Mouse (Mus musculus) monocyte, adult 5-6 weeks (primary cell): ENCODE results near the gene Grip1. TPM values are rescaled to one million over a fixed set of nuclear protein-coding genes. Genes with fewer than 3 reads are reported as not detected.

Experiments
- ATAC-seq: fragments of 153-309, 156-312 bp; replicated peaks from 2 replicates; pipeline ENCODE4 v1.8.0; 2017; ENCODE audit warnings: mild to moderate bottlenecking; ENCODE audit not compliant: low TSS enrichment, insufficient number of reproducible peaks, severe bottlenecking, poor library complexity, low FRiP score
- total RNA-seq: library from RNA; stranded (forward); fragments of 200-1000, 200-491, 200-594 nt; gene quantifications from 3 replicates; pipeline ENCODE4 v1.2.3, GENCODE M21; 2017

Gene Grip1
- total RNA-seq, 1 experiment from 2014 or later, result not detected

DNA sequence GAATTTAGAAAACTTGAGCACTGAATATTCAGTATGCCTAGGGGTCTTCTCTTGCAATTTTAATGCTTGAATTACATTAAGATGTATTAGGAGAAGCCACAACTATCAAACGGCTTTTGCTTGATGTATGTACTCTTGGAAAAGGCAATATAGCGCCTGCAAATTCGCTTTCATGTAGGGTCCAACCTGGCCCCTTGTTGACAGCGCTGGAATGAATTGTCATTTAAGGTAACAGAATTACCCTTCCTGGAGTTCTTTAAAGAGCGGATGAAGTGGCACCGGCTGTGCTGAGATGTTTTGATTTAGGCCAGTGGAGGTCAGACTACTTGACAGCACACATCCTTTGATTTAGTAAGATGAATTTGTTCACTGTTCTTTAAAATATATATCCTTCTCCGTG lies 90.1 kb downstream of the Grip1 start:
- no peak for ATAC-seq

DNA sequence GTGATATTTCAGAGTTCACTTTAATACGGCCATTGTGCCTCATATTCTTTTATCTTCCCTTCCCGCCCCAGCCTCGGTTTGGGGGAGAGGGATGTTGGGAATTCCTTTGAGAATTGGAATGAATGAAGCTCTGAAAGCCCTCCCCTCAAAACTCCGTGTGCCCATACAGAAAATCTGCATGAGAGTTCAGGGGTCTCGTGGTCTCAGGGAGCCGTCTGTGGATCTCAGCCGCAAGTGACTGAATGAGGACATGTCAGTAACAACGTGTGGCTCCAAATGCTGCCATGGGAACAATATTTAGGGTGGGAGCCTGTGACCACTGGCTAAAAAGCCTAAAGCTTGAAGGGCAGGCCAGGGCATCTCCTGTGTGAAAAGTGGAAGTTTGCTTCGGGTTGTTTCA lies 91.1 kb downstream of the Grip1 start:
- no peak for ATAC-seq

DNA sequence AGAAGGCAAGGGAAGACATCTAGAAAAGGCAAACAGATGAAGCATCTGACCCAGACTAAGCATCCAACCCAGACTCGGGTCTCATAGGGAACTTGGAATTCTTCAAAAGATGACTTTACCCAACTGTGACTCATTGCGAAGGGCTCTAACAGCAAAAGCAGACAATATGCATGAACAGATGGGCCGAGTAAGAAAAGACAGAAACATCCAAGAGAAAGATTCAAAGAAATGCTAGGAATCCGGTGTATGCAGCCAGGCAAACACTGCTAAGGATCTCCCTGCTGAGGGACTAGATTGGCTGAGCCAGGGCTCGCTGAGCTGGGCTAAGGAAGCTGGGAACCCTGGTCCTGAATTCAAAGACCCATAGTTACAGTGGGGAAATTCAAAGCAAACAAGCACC lies 94.2 kb downstream of the Grip1 start:
- no peak for ATAC-seq

DNA sequence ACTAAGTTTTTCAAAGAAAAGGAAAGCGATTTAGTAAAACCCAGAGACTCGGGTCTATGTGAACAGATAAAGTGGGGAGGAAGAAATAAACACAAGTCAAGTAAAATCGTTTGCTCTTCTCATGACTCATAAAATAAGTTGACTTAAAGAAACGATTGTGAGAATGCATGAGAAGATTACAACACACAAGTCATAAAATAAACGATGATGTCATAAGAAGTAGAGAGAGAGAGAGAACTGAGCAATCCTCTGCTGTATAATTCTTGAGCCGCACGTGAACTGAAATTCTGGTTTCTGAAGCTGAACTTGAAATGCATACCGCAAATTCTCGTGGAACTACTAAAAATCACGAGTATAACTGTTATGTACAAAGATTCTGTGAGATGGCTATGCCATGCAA lies 95.1 kb downstream of the Grip1 start:
- ATAC-seq, result no peak

DNA sequence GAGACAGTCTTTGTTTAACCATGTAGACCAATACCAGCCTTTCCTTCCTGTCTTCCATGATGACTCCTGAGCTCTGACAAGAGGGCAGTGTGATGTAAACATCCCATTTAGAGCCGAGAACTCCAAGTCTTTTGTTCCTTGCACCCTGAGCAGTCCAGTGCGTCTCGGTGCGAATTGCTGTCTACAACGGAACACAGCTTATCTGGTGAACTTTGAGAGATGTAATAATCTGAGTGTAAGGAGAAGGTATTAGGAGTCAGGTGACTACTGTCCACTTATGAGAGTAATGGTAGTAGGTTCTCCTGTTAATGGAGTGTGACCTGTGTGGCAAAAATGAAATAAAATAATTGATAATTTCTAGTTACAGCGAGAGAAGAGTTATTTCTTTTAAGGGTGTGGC lies 97.0 kb downstream of the Grip1 start:
- no peak for ATAC-seq

DNA sequence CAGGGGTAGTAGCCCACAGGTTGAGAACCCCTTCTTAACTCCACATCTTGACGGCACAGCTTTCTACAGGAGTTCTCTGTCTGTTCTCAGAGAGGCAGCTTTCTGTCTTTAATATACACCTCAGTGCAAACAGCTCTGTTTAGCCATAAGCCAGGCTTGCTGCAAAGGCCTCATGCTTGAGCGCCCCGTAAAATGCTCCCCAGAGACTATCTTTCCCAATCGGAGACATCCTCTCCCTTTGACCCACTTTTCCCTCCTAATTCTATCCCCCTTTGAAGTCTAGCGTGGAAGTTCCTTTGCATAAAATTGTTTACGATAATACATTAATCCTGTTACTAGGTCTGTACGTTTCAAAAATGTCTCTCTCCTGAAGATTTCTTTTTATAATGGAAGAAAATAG lies 102.7 kb downstream of the Grip1 start:
- no peak for ATAC-seq

DNA sequence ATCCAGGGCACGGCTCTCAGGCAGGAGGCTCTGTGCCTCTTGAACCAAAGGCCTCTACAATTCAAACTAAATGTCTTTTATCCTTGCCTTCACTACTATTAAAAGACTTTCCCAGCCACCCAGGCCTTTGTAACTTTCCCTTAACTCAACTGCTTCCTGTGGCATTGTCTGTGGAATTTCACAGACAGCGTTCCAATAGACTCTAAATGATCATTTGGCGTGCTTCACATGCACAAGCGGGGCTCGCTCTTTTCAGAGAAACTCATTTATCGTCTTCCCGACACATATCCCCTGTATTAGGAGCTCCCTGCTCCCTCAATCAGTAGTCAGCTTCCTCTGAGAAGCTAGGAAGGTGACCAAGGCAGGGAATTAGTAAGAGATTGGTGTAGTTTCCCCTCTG lies 104.8 kb downstream of the Grip1 start:
- no peak for ATAC-seq

DNA sequence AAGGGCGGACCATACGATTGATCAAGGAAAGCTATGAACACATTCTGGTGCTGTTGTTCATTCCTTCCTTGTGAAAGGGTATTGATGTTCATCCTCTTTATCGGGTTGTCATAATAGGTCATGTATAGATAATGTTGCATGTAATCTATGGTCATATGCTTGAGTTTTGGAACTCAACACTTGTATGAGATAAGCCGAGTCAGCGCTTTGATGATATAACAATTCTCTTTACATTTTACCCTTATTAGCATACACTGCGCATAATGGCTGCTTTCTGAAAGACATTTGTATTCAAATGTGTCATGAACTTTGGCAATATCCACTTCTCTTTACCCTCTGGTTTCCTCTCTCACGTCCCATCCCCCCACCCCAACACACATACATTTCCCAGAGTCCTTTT lies 111.2 kb downstream of the Grip1 start:
- ATAC-seq, result no peak

DNA sequence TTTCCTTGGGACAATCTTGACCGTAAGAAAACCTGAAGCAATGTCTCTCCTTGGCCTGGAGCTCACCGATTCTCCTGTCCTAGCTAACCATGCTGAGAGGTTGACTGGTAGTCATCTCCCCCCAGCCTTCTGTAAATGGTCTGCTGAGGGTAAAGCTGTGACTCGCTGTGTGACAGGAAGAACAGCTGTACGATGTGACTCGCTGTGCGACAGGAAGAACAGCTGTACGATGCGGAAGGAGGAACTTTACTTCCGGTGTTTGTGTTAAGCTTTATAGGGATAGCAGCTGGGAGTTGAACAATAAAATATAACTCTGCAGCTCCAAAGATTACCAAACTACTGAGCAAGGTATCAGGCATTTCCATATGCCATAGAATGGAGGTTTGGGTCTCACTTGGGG lies 119.5 kb downstream of the Grip1 start:
- no peak for ATAC-seq

DNA sequence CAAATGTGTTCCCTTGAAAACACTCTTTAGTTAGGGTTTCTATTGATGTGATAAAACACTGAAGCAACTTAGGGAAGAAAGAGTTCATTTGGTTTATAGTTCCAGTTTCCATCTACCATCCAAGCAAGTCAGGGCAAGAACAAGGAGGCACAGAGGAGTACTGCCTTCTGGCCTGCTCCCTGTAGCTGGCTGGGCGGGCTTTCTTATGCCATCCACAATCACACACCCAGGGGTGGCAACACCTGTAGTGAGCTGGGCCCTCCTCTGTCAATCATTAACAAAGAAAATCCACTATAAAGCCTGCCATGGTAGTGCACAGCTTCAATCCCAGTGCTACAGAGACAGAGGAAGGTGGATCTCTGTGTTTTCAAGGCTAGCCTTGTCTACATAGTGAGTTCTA lies 122.2 kb downstream of the Grip1 start:
- ATAC-seq, result no peak

DNA sequence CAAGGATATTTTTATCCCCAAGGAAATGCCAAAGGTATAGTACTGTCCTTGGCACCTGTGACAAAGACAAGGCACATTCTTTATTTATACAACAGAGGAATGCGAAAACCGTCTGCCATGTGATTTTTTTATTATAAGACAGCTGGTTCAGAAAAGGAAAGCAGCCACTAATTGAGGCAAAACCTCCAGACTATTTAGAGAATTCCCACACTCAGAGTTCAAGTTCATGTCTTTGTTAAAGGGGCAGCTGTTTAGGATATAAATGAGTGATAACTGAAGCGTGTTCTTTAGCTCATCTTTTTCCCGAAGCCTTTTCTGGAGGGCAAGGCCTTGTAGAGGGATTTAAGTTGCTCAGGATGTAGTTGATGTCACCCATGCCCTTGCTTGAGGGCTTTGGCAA lies 126.4 kb downstream of the Grip1 start:
- ATAC-seq, result no peak

DNA sequence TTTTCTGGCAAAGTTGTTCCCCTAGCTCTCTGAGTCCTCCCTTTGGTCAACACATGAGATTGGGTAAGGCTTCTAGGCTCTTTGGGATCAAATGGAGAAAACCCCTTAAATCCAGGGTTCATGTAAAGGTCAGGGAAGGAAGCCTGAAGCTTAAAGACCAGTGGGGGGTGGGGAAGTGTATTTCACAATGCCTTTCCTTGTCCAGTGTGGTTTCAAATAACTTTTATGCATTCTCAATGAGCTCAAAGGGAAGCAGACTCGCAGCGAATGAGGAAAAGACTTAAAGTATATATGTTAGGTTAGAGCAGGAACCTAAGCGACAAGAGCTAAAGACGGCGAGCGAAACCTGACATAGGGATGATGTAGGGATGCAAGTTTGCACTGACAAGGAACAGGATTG lies 131.0 kb downstream of the Grip1 start:
- no peak for ATAC-seq

DNA sequence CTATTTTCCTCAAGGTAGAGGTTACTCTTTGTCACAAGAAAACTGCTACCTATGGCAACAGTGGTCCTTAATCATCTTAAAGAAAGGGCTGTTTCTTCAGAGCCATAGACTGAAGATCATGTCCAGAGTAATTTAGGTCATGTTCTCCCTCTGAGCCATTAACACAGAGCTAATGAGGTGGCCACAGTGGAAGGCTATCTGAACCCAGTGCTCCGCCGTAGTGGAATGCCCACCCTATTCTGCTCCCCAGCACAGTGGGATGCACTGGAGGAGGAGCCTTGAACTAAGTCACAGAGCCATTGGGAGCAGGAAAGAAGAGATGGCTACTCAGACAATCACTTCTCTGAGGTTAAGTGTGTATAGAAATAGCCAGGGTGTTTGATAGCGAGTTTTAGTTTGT lies 133.3 kb downstream of the Grip1 start:
- ATAC-seq, result no peak

DNA sequence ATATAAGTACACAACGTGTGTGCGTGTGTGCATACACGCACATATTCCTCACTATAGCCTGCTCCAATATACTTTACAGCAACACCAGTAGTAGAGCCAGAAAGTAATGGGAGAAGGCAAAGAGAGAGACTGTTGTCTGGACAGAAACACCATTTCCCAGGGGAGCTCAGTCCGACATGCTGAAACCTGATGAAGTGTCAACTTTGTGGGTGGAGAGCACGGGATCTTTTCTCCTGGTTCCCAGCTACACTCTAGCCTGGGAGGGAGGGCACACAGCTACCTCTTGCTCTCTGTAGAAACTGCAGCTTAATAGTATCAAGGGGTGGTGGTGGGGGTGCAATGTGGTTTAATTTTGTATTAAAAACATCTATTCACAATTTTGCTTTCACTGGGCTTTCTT lies 143.2 kb downstream of the Grip1 start:
- no peak for ATAC-seq

DNA sequence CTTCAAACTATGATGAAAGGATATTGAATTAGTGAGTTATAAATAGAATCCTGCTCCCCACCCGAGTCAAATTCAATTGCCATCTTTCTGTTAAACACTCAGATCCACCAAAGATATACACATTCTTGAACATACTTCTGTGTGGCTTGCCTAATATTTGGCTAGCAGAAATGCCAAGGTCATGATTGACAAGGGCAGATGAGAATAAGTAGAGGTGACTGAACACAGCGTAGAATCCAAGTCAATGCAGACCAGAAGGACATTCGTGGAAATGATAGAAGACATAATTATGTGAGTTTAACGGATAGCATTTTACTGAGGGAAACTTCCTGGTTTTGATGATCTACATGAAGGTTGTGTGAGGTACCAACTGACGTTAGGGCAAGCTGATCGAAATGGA lies 153.9 kb downstream of the Grip1 start:
- no peak for ATAC-seq

DNA sequence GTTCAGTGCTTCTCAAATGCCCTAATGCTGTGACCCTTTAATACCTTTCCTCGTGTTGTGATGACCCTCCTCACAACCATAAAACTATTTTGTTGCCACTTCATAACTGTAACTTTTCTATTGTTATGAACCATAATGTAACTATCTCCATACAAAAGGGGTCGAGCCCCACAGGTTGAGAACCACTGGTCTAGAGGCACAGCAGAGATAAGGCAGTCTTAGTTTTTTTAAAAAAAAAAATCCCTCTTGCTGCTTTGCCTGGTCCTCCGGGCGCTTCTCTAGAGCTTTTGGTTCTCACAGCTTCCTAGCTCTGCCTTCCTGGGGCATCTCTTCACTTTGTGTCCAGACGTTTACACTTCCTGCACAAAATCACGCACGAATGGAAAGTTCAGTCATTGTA lies 155.4 kb downstream of the Grip1 start:
- ATAC-seq, result no peak

DNA sequence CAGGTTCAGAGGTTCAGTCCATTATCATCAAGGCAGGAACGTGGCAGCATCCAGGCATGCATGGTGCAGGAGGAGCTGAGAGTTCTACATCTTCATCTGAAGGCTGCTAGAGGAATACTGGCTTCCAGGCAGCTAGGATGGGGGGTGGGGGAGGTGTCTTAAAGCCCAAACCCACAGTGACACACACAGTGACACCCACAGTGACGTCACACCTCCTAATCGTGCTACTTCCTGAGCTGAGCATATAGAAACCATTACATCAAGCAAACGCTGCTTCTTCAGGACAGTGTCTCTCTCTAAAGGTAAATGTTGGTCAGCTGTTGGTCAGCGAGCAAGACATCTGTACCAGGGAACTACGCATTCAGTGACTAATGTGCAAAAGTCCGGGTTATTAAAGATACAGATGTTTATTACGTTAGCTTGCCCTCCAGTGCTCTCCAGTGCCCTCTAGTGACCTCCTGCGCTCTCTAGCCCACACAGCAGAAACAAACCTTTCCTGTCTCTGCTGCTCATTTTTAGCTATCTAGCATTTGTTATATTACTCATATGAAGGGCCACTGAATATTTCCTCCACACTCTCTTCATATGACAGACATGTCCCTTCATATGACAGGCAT lies 156.8 kb downstream of the Grip1 start:
- no peak for ATAC-seq

DNA sequence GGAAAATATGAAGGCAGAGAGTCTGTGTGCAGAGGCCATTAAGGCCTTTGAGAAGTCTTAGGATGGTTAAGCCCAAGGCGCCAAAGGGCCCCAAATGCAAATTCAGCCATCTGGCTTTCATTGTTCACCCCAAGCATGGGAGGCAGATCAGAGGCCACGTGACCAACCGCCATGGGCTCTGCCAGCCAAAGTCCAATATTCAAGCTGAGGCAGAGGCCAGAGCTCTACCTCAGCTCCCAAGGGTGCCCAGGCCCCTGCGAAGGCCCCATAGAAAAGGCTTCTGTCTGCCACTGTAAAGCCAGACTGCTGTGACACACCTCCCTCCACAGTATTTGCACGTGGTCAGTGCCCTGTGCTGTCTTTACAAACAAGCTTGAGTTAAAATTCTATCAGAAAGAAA lies 158.4 kb downstream of the Grip1 start:
- no peak for ATAC-seq

DNA sequence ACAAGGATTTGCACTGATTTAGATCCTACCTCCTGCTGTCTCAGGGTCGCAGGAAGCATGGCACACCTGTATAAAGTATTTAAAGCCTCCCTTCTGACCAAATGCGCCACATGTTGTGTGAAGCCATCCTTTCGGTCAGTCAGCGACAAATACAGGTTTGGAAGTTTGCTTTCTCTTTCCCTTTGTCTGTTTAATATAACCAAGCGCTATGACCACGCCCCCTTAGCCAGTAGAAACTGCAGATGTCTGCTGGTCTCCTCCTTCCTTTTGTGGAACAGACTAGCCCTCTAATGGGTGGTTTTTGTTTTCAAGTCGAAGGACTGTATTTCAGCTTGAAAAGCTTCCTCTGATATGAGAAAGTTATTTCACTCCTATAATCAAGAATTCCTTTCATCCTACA lies 161.1 kb downstream of the Grip1 start:
- ATAC-seq, result no peak

DNA sequence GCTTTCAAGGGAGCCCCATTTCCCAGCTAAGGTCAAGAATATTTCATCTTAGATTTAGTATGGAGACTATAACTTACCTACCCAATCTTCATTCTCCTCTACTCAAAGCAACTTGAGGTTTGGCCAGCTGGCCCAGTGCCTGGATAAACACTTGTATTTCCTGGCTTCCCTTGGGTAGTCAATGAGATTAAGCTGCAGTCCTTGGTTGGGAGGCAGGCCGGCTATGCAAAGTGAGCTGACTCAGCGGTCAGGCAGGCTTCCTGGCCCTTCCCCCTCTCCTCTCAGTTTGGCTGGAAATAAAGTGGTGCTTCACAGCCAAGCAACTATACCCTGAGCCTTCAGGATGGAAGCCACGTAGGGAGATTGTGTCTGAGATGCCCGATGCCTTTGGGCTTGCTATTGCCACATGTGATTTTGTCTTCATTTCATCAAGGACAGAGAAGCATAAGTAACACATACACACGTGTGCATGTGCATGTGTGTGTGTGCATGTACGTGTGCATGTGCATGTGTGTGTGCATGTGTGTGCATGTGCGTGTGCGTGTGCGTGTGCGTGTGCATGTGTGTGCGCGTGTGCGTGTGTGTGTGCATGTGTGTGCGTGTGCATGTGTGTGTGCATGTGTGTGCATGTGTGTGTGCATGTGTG lies 161.7 kb downstream of the Grip1 start:
- no peak for ATAC-seq

DNA sequence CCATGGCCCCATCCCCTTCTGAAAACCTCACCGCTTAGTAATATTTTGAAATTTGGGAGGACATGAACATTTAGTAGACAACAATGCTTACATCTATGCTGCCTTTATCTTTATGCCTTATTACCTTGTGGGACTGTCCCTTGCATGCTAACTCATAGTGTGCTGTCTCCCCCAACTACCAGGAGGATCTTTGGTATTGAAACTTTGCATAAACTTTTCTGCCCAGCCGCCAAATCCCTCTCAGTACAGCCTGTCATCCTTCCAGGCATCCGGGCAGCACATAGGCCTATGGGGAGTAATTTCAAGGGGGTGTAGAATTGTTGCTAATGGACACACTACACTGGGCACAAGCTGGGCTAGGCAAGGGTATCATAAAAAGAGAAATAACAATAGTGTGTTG lies 162.4 kb downstream of the Grip1 start:
- no peak for ATAC-seq
